Mouse (Mus musculus): ENCODE results near the gene Dlx3. TPM values are rescaled to one million over a fixed set of nuclear protein-coding genes. Genes with fewer than 3 reads are reported as not detected.

The Dlx3 gene
- polyA plus RNA-seq, 1 experiment from 2014 or later: 21.8 TPM

DNA sequence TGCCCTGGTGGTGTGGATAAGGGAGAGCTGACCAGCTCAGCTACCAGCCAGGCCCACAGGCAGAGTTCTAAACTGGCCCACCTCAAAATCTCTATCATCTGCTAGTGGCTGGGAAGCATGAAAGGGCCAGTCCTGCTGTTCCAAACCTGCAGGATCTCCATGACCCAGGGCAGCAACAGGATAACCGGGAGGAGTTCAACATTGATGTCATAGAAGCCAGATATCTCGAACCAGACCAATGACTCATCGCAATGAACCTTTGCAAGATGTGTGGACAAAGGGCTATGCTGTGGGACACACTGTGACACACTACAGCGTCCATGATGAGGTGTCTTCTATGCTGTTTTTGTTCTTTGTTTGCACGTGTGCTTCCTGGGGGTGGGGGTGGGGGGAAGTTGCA lies 26.8 kb upstream of the Dlx3 start:
- Histone ChIP-seq H3K9ac (no peak overlapping the region), H3K4me3 (no peak overlapping the region), H3K27me3 (no peaks in the 10 kb centered on the region), H3K9me3 (0 out of 2 replicates have a peak, but pooled peaks cover 4% of the 10 kb centered on the region), H3K27ac (no peak overlapping the region), H3K4me2 (replicated peaks) (no peak overlapping the region), H3K4me1 (peaks cover 19% of the 10 kb centered on the region), H3K36me3 (no peaks in the 10 kb centered on the region)
- 81% methylated on average over 5 of the region's 5 CpGs for WGBS
- no peak for ATAC-seq (ENCODE audit: insufficient number of reproducible peaks, insufficient read depth, low FRiP score, low TSS enrichment)

DNA sequence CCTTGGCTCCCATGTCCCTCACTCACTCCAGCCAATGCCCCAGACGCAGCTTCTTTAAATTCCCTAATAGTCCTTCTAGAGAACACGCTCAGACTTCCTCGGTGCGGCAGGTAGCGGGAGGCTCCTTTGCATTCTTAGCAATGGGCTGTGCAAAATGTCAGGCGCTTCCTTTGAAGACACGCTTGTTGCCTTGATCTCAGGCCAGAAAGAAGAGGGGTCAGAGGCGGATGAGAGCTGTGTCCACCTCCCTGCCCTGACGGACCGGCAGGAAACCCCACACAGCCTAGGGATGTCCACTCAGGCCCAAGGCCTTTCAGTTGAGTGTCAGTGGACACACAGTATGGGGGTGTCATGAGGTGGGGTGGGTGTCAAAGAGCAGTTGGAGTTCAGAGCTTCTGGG lies 24.3 kb upstream of the Dlx3 start:
- Histone ChIP-seq H3K4me1 (peaks cover 14% of the 10 kb centered on the region), H3K9ac (no peak overlapping the region), H3K27me3 (no peaks in the 10 kb centered on the region), H3K4me2 (replicated peaks) (no peak overlapping the region), H3K27ac (no peak overlapping the region), H3K4me3 (no peak overlapping the region), H3K9me3 (0 out of 2 replicates have a peak, but pooled peaks cover 4% of the 10 kb centered on the region), H3K36me3 (no peaks in the 10 kb centered on the region)
- 79% methylated on average over 10 of the region's 10 CpGs for WGBS
- no peak for ATAC-seq (ENCODE audit: insufficient number of reproducible peaks, insufficient read depth, low FRiP score, low TSS enrichment)

DNA sequence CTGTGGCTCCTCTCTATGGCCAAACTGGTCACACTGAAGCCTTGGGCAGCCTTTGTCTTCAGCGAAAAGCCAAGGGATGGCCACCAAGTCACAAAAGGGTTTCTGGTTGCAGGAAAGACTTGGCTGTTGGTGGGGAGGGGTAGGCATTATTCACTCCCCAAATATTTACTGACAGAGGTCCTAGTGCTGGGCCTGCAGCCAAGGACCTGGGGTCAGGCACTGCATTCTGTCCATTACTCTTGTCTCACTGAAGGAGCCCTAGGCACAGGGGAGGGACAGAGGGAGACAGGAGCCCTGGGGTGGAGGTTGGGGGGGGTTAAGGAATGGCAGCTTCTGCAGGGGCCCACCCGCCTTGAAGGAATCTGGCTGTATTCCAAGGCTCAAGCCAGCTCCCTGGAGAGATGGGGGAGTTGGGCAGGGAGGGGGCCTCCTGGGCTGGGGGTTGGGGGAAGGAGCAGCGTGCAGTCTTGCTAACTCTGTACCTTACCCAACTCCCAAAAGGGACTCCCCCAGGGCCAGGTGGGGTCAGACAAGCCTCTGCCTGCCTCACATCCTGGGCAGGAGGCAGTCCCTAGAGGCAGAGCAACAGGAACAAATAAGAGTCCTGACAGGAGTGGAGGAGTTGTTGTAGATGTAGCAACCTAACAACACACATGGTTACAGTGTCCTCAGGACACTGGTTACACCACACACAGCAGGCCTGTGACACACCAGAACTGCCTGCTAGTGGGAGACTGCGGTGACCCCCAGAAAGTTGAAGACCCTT lies 23.1 kb upstream of the Dlx3 start:
- WGBS: 42% methylated on average over 4 of the region's 4 CpGs
- Histone ChIP-seq H3K4me2 (replicated peaks) (peak overlapping the region; percentile 8; the same call in 1 of the 2 replicates), H3K4me3 (no peak overlapping the region), H3K27me3 (no peaks in the 10 kb centered on the region), H3K36me3 (no peaks in the 10 kb centered on the region), H3K9ac (no peak overlapping the region), H3K4me1 (peaks cover 14% of the 10 kb centered on the region), H3K27ac (peak overlapping the region; percentile 2), H3K9me3 (0 out of 2 replicates have a peak, but pooled peaks cover 4% of the 10 kb centered on the region)
- peak; percentile 36 for ATAC-seq (ENCODE audit: insufficient number of reproducible peaks, insufficient read depth, low FRiP score, low TSS enrichment)

DNA sequence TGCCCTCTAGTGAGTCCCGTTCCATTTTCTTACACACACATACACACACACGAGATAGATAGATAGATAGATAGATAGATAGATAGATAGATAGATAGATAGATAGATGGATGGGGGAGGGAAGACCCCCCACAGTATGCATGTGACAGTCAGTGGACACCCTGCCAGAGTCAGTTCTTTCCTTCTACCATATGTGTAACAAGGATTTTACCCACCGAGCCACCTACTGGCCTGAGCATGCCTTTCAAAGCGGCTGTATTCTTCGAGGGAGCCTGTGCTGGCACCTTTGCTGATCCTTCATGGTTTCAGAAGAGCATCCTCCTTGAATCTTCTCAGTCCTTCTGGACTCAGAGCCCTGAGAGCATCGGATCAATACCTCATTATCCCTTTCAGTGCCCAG lies 22.0 kb upstream of the Dlx3 start:
- Histone ChIP-seq H3K27ac (no peak overlapping the region), H3K36me3 (no peaks in the 10 kb centered on the region)
- ATAC-seq (ENCODE audit: insufficient number of reproducible peaks, insufficient read depth, low FRiP score, low TSS enrichment): no peak

DNA sequence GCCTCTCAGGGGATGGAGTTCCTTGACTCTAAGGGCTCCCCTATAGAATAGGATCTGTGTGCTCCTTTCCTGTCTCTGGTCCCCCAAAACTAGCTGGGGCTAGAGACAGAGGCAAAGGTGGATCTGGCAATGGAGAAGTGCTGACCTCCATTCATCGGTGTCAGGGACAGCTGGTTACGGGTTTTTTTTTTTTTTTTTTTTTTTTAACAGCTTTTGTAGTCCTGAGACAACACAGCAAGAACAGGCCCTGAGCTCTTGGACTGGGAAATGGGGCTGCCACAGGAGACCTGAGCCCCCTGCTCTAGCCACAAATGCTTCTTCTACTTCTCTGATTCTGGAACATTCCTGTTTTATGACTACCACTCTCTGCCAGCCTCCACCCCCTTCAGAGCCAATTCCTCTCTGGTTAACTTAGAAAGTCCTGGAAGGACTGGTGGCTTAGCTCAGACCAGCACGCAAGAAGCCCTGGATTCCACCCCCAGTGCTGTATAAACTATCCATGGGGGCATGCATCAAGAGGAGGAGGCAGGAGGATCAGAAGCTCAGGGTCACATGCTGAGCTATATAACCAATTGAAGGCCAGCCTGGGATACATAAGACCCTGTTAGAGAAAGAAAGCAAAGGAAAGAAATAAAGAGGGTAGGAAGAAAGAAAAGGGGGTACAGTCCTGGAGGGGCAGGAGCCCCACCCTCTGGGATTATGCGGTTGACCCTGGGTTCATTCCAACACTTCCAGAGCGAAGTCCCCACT lies 21.4 kb upstream of the Dlx3 start:
- Histone ChIP-seq H3K4me2 (replicated peaks) (no peak overlapping the region), H3K9ac (no peak overlapping the region), H3K4me3 (no peak overlapping the region), H3K27me3 (no peaks in the 10 kb centered on the region), H3K36me3 (no peaks in the 10 kb centered on the region), H3K9me3 (0 out of 2 replicates have a peak, but pooled peaks cover 4% of the 10 kb centered on the region), H3K4me1 (peaks cover 14% of the 10 kb centered on the region), H3K27ac (no peak overlapping the region)
- WGBS: 78% methylated on average over 5 of the region's 5 CpGs
- ATAC-seq (ENCODE audit: insufficient number of reproducible peaks, insufficient read depth, low FRiP score, low TSS enrichment): no peak

More for the DNA sequence above, 22.0 kb upstream of the Dlx3 start:
- H3K9ac ChIP-seq: no peak overlapping the region
- no peaks in the 10 kb centered on the region for H3K27me3 ChIP-seq
- no peak overlapping the region for H3K4me2 ChIP-seq (replicated peaks)
- H3K4me3 ChIP-seq: no peak overlapping the region
- H3K4me1 ChIP-seq: peaks cover 14% of the 10 kb centered on the region
- H3K9me3 ChIP-seq: 0 out of 2 replicates have a peak, but pooled peaks cover 4% of the 10 kb centered on the region
- WGBS: 70% methylated on average over 6 of the region's 6 CpGs

DNA sequence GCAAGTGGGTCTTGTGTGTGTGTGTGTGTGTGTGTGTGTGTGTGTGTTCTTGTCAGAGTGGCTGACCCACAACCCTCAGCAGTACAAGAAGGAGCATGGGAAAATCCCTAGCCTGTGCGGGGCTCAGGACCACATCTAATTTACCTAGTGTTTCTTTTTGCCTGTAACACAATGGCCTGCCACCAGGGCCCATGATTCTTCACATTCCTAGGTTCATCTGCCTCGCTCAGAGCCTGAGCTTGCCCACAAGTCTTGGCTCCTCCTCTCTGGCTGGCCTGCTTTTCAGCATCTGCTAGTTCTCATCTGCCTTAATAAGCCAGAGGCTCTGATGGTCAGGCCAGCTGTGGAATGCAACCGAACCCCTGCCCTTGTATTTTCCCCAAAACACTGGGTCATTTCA lies 19.5 kb upstream of the Dlx3 start:
- Histone ChIP-seq H3K9me3 (no peaks in the 10 kb centered on the region), H3K4me3 (no peak overlapping the region), H3K36me3 (no peaks in the 10 kb centered on the region), H3K4me1 (peaks cover 22% of the 10 kb centered on the region), H3K9ac (no peak overlapping the region), H3K4me2 (replicated peaks) (no peak overlapping the region), H3K27ac (no peak overlapping the region), H3K27me3 (no peaks in the 10 kb centered on the region)
- no peak for ATAC-seq (ENCODE audit: insufficient number of reproducible peaks, insufficient read depth, low FRiP score, low TSS enrichment)
- WGBS: 27% methylated on average over 3 of the region's 3 CpGs

DNA sequence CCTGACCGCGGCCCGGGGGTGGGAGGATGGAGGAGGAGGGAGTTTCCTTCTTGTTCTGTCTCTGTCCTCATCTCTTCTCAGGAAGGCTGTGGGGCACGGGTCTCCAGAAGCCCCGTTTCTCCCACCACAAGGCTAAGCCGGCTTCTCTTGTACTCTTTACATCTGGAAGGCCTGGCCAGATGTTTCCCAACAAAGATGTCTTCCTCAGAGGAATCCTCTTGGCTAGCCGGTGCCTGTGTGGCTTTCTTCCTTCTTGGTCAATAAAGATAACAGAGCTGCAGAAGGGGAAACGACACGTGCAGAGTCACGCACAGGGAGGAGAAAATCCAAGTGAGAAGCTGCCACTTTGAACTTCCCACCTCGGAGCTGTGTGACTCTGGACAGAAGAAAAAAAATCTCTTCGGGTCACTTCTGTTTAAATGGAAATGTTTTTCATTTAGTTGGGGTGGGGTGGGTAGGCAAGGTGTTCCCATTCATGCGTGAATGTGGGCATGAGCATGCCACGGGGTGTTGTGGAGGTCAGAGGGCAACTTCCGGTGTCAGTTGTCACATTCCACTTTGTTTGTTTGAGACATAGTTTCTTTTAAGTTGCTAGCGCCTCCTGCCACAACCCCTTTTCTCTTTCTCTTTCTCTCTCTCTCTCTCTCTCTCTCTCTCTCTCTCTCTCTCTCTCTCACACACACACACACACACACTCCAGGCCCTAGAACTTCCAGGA lies 18.7 kb upstream of the Dlx3 start:
- Histone ChIP-seq H3K4me2 (replicated peaks) (no peak overlapping the region), H3K27ac (no peak overlapping the region), H3K9me3 (no peaks in the 10 kb centered on the region), H3K36me3 (no peaks in the 10 kb centered on the region), H3K4me3 (no peak overlapping the region), H3K27me3 (peaks cover 5% of the 10 kb centered on the region; the same call in 1 of the 2 replicates), H3K4me1 (peaks cover 29% of the 10 kb centered on the region), H3K9ac (no peak overlapping the region)
- no peak for ATAC-seq (ENCODE audit: insufficient number of reproducible peaks, insufficient read depth, low FRiP score, low TSS enrichment)
- WGBS: 27% methylated on average over 16 of the region's 16 CpGs

DNA sequence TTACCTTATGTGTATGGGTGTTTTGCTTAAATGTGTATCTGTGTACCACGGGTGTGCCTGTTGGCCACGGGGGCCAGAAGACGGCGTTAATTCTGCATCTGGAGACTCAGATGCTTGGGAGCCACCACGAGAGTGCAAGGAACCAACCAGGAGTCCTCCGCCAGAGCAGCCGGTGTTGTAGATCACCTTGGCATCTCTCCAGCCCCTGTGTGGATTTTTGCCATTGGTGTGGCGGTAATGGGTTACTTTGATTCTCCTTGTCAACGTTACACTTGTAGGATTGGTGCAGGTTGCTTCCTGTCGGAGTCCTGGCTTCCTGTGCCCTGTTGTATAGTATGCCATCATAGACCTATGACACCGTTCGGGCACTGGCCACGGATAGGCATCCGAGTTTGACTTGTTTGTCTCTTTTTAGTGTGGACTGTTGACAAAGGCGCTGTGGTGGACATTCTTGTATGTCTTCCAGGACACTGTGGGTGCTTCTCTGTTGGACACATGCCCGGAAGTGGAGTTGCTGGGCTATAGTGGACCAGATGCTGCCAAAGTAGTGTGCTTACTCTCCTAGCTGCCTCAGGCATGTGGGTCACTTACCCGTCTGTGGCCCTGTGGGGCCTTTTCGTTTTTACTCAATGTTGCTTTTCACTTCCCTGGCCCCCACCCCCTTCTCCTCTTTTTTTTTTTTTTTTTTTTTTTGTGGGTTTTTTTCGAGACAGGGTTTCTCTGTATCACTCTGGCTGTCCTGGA lies 17.6 kb upstream of the Dlx3 start:
- Histone ChIP-seq H3K9ac (no peak overlapping the region), H3K27ac (no peak overlapping the region), H3K9me3 (no peaks in the 10 kb centered on the region), H3K4me2 (replicated peaks) (no peak overlapping the region), H3K4me1 (peaks cover 19% of the 10 kb centered on the region), H3K36me3 (no peaks in the 10 kb centered on the region), H3K4me3 (no peak overlapping the region), H3K27me3 (peaks cover 6% of the 10 kb centered on the region; the same call in 1 of the 2 replicates)
- ATAC-seq (ENCODE audit: insufficient number of reproducible peaks, insufficient read depth, low FRiP score, low TSS enrichment): no peak
- WGBS: 92% methylated on average over 19 of the region's 19 CpGs

DNA sequence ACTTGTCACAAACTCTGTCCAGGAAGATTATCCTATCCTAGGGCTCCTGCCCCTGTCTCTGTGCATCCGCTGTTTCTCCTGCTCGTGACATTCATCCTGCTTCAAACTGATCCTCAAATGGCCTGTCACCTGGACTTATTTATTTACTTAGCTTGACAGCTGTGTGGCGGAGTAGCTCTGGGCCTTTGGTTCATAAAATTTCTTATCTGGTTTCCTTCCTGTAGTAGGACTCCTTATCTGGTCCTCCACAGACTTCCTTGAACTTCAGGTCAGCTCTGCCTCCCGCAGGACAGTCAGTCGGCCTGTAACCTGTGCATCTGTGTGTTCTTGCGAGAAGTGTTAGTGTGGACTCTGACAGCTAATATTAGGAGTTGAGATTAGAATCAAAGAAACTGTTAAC lies 15.7 kb upstream of the Dlx3 start:
- peaks cover 6% of the 10 kb centered on the region; the same call in 1 of the 2 replicates for H3K27me3 ChIP-seq
- no peak overlapping the region for H3K4me3 ChIP-seq
- H3K4me1 ChIP-seq: peaks cover 15% of the 10 kb centered on the region
- no peak overlapping the region for H3K27ac ChIP-seq
- WGBS: 52% methylated on average over 6 of the region's 6 CpGs
- H3K9ac ChIP-seq: no peak overlapping the region
- H3K9me3 ChIP-seq: no peaks in the 10 kb centered on the region
- no peak for ATAC-seq (ENCODE audit: insufficient number of reproducible peaks, insufficient read depth, low FRiP score, low TSS enrichment)
- H3K36me3 ChIP-seq: no peaks in the 10 kb centered on the region
- no peak overlapping the region for H3K4me2 ChIP-seq (replicated peaks)

DNA sequence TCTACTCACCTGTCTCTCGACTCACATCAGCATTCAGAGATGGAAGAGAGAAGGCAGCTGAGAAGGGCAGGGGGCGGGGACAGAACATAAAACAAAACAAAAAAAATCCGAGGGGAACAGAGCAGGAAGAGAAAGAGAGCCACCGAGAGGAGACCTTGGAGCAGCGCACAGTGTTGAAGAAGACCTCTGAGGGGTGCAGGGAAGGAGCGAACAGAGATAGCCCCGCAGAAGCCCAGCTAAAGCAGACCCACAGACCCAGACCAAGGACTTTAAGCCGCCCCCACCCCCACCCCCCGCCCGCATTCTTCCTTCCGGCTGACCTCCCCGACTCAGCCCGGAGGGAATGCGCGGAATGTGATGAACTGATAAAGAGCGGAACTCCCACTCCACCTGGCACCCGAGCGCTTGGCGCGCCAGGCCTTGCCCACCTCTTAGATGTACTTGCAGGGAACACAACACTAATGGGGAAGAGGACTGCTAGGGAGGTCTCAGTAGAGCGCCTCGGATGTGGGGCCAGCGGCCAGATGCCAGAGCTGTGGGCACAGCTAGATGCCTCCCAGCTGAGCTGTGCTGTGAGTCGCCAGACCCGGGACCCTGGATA lies 14.5 kb upstream of the Dlx3 start:
- H3K4me2 ChIP-seq (replicated peaks): peak overlapping the region; percentile 47
- no peak overlapping the region for H3K27ac ChIP-seq
- H3K27me3 ChIP-seq: peaks cover 6% of the 10 kb centered on the region; the same call in 1 of the 2 replicates
- H3K9me3 ChIP-seq: no peaks in the 10 kb centered on the region
- peak overlapping the region; percentile 14; the same call in 1 of the 2 replicates for H3K4me3 ChIP-seq
- peaks cover 15% of the 10 kb centered on the region for H3K4me1 ChIP-seq
- WGBS: 3% methylated on average over 24 of the region's 25 CpGs
- H3K9ac ChIP-seq: peak overlapping the region; percentile 21; the same call in 1 of the 2 replicates
- H3K36me3 ChIP-seq: no peaks in the 10 kb centered on the region
- no peak for ATAC-seq (ENCODE audit: insufficient number of reproducible peaks, insufficient read depth, low FRiP score, low TSS enrichment)
